Mouse (Mus musculus) NIH3T3 (cell line): ENCODE measurements around the gene Snx30.

Source experiments
- DNase-seq: peaks from one replicate; pipeline ENCODE4 v3.0.0-alpha.2; 2012; ENCODE audit warnings: low read depth

Snx30 gene

DNA sequence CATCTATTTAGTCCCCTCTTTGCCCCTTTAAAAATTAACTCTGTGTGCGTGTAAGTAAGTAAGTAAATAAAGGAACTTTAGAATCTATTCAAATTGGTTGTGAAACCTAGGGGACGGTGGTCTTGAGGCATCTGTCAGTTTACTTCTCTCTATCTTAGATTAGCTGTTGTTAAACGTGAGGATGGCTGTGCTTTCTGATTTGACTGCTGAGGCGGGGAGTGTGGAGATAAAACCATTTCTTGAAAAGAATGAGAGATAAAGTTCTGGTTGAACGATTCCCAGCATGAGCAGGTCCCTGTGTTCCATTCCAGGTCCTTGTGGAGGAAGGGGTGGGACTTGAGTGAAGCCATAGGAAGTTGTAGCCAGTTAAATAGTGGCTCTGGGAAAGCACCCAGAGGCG is 67.6 kb downstream of the Snx30 start:
- no peak for DNase-seq

DNA sequence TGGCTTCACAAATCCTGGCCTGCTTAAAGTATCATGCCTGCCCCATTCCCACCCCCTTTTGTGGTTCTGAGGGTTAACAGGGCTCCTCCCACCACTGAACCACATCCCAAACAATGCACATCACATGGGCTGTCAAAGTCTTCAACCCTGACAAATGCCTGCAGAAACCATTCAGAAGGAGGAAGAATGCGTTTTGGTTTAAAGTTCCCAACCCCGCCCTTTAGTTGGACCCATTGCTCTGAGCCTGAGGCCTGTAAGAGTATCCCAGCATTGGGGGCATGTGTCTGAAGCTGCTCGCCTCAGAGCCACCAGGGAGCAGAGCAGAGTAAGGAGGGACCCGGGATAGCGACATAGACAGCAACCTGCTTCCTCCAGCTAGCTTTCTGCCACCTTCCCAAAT is 68.2 kb downstream of the Snx30 start:
- peak; percentile 54 for DNase-seq

DNA sequence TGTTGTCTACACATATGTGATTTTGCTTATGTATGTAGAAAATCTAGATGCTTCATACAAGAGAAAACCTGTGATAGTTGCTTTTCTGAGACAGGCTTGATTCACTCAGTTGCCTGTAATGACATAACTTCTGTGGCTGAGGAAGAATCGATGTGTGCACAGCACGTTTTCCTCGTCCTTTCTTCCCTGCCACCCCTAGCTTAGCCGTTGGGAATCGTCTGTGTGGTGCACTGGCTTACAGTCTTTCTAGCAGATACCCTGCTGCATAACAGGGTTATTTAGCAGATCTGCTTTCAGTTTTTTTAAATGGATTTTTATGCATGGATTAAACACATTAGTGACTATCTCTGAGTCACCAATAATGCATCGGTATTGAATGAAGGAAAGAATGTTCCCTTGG is 70.9 kb downstream of the Snx30 start:
- DNase-seq: no peak

DNA sequence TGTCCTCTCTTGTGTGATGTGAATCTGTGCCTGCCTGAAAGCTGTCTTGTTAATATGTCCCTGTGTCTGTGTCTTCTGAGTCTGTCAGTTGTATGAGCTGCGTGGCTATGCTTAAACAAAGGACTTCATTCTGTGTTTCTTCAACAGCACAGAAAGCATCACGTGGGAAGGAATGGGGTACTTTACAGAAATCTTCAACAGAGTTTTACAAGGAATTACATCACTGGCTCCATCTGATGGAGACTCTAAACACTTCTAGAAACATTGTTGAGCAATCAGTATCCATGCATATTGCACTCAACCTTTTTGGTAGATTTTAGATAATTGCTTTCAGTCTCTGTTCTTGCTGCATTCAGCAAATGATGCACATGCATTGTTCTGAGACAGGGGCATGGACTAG is 71.4 kb downstream of the Snx30 start:
- peak; percentile 59 for DNase-seq

DNA sequence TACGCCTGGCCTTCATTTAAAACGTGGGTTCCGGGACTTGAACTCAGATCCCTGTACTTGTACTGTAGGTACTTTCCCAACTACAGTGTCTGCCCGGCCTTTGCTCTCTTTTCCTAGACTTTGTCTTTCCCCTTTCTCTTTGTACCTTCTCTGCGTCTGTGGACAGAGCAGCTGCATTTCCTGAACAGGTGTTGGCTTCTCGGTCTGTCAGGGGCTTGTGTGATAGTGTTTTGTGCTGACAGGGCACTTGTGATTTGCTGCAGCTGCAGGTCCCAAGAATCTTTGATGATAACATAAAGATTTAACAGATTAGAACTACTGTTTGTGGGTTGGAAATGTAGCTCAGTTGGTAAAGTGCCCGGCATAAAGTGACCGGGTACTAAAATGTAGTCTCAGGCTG is 73.0 kb downstream of the Snx30 start:
- DNase-seq: no peak

DNA sequence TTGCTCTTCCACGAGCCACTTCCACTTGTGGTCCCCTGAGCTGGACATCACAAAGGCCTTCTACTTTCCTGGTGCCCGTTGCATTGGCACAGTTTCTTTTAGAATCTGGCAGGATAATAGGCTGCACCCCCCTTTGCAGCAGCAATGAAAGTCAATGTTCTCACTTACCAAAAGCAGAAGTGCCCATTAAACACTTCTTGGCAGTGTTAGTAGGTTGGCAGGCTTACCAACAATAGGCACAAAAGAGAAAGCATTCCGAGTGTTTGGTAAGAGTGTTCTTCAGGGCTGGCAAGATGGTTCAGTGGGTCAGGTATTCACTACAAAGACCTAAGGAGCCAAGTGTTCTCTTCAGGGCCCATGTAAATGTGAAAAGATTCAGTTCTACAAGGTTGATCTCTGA is 73.8 kb downstream of the Snx30 start:
- no peak for DNase-seq

DNA sequence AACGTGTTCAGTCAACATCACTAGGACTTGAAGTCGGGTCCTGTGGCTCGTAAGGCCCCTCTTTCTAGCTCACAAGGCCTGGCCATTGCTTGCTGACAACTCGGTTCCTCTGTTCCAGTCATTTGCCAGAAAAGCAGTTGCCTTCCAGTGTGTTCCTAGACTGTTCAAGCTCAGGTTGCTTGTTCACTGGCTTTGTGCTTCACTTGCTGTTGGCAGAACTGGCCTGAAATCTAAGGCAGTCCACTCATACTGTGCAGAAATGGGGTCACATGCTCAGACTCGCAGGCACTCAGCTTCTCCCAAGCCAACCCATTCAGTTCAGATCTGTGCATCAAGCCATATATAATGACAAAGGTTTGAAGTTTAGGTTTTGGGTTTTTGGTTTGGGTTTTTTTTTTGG is 75.1 kb downstream of the Snx30 start:
- no peak for DNase-seq

DNA sequence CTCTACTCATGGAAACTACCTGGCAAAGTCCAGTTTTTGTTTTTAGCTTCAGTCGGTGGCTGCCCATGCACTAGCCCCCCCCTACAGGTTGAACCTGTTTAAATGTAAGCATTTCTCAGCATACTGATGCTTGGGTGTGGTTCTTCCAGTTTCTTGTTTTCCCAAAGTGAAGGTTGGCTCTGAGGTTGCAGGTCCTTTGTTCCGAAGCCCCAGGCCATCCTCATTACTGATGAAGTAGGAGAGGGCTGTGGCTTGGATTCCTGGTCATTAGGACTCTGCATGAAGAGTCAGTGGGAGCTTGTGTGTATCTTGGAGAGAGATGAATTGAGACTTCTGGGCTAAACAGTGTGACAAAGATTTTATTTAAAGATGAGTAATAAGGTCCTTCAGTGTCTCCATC is 75.6 kb downstream of the Snx30 start:
- DNase-seq: no peak

DNA sequence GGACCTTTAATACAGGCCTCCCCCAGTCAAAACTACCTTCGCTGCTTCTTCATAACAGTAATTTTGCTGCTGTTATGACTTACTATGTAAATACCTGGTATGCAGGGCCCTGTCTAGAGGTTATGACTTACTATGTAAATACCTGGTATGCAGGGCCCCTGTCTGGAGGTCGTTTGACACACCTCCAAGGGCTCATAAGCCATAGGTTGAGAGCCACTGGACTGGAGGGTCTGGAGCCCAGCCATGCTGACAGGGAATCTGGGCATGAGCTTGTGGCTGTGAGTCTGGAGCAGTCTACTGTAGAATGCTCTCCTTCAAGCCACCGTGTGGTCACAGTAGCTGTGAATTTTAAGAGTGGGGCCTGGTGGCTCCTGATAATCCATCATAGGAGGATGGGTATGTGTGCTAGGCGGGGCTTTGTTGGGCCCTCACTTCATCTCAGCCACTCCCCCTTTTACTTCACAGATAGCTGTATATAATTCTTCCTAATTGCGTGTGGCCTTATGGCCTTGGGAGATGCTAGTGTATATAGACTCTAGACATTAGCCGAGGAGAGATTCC is 78.6 kb downstream of the Snx30 start:
- DNase-seq: no peak

DNA sequence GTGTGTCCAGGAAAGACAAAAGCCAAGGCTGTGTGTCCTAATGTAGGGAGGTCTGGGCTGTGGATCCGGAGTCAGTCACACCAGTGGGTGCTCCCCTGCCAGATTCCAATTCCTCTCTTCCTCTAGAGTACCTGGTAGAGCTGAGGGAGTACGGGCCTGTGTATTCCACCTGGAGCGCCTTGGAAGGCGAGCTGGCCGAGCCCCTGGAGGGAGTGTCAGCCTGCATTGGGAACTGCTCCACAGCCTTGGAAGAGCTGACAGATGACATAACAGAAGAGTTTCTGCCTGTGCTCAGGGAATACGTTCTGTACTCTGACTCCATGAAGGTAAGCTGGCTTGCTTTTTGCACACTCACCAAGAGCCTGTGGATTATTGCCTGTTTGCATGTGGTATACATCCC is 80.6 kb downstream of the Snx30 start:
- DNase-seq: no peak

DNA sequence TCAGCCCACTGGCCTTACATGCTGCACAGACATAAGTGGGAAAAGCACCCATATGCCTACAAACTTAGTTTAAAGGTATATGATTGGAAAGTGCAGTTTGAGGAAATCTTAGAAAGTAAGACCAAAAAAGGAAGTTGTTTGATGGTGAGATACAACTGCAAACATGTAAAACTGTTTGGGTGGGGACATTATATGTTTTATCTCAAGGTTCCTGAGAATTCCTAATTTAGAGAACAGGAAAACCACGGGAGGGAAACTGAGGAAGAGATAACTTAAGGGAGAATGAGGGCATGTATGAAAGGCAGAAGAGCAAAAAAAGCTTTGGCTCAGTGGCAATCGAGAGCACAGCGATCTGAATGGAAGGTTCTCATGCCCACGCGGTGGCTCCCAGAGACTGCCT is 81.4 kb downstream of the Snx30 start:
- DNase-seq: no peak

DNA sequence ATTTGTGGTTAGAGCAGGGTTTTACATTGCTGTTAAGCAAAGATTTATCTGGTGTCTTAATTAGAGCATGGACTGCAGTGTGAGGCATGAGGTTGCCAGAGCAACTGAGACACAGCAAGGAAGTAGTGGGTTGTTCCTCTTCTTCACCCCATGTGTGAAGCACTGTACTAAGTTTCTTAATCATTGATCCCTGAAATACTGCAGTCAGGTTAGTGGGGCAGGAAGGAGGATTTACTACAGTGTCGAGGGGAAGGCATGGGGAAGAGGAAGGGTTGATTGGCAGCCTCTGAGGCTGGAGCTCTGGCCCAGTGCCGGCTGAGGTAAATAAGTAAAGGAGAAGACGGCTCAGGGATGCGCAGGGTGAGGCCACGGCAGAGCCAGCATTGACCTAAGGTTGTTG is 82.4 kb downstream of the Snx30 start:
- no peak for DNase-seq

DNA sequence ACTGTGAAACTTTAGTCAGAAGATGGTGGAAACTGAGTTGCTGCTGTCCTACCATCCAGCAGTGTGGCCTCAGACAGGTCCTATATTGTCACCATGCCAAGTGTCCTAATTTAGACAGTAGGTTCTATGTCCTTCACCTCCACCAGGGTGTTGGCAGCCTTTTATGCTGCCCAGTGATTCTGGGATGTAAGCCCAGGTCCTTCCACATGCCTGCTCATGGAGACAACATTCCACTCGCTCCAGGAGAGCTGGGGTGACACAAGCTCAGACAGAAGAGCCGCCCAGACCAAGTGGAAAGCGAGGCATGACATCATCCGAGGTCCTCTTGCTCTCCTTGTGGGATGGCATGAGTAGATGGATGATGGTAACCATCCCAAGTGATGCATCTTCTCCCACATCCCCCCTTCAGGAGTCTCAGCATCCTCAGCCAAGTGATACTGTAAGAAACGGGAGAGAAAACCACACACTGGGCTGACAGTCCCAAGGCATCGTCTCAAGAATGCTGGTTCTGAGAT is 84.5 kb downstream of the Snx30 start:
- DNase-seq: no peak

DNA sequence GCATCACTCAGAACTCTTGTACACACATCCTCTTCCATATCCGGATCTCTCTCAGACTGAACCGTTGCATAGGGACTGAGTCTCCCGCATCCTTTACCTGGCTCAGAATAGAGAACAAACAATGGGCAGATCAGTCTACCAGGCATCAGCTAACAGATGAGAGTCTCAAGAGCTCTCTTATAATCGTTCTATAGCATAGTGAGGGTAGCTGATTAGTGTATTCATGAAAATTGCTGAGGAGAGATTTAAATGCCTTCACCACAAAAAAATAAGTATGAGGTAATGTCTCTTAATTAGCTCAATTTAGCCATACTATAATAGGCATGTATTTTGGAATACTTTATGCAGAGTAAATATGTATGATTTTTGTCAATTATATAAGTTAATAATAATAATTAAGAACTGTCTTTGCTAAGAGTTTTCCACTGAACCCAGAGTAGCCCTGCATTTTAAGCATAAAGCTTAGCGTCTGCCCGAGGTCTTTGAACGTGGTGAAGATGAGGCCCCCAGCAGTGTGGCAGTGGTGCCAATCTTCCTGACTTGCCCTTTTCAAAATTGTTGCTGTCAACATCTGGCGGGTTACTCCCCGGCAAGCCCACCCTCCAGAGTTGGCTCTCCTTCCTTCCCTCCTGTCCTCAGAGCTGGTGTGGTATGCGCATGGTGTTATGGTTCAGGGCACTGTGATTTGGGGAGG is 86.2 kb downstream of the Snx30 start:
- no peak for DNase-seq

DNA sequence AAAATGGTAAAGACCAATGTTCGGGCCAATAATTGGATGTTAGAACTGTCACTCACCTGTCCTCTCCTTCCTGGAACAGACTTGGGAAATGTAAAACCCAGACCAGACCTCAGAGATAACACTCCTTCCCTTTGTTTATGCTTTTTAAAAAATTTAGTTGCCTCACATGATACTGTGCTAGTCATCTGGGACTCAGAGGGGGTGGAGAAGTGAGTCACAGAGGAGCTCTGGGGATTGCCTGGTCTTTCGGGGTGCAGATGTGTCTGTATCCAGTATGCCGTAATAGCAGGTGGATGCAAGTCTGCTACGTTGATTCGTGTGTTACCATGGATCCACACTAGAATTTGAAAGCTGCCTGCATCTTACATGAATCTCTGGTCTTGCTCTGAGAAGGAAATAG is 87.1 kb downstream of the Snx30 start:
- peak; percentile 61 for DNase-seq

DNA sequence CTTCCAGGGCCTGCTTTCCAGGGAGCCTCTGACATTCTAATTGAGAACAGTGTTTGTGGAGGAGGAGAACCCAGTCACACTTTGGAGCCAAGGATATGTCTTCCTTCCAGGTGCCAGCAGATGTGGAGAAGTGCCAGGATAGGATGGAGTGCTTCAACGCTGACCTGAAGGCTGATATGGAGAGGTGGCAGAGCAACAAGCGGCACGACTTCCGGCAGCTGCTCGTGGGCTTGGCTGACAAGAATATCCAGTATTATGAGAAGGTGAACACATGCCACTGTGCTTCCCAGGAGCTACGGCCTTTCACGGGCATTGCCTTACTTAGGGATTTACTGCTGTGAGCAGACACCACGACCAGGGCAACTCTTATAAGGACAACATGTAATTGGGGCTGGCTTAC is 88.8 kb downstream of the Snx30 start:
- no peak for DNase-seq

DNA sequence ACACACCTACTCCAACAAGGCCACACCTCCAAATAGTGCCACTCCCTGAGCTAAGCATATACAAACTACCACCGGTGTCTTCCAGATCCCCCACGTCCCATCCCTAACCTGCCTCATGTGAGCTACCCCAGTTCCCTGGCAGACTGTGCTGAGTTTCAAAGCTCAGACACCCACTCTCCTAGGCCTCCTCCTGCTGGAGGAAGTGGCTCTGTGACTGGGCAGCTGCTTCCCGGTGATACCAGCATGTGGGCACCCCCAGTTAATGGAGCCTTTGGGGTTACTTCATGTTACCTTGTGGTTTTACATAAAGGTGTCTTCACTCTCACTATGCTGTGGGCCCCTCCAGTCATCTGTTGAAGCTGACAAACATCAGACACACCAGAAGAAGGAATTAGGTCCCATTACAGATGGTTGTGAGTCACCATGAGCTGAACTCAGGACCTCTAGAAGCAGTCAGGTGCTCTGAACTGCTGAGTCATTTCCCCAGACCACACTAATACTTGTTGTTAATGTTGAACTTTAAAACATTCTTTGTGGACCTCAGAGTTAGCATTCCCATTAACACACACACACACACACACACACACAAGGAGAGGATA is 89.4 kb downstream of the Snx30 start:
- DNase-seq: peak; percentile 82

DNA sequence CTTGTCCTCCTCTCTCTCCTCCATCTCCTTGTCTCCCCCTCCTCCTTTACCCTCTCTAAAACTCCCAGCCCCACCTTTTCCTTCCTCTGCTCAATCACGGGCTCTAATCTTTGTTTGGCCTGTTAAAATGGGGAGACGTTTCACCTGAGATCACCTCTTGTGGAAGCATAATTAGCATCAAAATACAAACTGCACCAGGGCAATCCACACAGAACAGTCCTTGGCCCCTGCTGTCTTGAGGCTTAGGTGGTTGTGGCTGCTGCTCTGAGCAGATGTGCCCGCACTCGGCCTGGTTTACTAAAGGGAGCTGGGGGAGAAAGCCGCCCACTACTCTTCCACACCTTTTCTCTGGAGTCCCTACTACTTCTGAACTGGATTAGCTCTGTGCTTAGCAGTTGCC is 90.4 kb downstream of the Snx30 start:
- DNase-seq: no peak

DNA sequence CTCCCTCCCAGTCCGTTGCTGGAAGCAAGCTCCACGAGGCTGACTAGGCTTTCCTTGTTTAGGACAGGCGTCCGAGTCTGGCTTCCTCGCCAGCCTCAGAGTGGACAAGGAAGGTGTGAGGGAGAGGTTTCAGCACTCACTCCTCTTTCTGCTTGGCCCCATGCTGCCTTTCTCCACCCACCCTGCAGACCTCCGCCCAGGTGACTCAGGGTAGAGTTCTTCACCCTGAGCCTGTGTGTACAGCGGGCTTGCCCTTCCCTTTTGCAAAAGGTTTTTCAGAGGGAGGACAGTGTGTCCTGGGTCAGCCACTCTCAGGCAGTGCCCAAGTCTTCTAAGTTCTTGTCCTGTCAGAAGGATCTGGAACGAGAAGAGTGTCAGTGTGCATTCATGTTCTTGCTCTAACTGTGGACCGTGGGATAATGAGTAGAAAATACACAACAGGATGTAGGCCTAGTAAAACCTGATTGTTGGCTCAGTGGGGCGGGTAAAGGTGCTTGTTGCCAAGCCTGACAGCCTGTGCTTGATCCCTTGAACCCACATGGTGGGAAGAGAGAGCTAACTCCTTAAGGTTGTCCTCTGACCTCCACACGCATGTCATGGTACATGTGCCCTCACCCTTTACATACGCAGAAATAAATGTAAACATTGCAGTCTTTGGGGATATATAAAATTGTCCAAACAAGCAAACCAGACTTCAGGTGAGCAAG is 92.3 kb downstream of the Snx30 start:
- DNase-seq: no peak

DNA sequence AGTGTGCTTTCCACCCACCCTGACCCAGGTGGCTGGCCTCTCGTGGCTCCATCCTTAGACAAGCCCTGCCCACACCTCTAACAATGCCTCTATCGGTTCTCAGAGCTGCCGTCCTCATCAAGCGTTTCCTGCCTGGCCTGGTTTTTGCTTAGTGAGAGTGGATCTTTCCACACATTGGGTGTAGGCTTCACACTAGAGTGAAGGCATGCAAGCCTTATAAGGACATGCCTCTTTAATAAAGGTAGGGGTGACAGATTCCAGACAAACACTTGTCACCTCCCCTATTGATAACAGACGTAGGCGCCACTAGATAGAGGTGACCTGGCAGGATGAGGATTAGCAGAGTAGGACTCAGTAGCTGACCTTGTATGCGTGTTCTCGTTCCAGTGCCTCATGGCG is 92.9 kb downstream of the Snx30 start:
- DNase-seq: no peak

DNA sequence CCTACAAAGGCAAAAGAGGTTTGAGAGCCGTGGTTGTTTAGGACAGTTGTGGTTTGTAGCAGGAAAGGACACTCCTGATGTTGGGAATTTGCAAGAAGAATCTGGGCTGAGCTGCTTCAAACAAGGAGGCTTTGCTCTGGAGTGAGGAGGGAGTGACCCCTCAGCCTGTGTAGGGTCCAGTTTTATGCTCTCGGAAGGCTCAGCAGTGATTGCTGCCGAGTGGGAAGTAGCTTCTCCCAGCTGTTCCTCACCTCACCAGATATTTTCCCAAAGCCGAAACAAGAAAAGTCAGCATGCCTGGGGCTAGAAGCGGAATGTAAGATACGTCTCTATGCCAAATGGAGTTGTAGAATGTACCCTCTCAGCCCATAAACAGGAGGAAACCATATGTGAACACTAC is 96.2 kb downstream of the Snx30 start:
- no peak for DNase-seq

DNA sequence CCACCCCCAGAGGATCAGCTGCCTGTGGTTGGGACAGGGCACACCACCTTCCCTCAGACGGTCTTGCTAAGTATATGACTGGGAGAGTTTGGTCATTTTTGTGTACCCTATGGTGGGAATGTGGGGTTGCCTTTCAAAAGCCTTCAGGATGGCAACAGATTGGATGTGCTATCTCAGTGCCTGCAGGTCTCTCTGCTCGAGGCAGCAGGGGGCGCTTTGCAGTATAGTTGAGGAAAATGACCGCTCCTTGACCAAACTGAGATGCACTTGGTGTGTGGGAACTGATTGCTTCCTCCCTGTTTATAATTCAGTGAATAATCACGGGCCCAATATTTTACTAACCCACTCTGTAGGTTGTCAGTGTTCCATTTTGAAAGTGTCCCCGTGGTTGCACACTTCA is 96.9 kb downstream of the Snx30 start:
- DNase-seq: peak; percentile 49

DNA sequence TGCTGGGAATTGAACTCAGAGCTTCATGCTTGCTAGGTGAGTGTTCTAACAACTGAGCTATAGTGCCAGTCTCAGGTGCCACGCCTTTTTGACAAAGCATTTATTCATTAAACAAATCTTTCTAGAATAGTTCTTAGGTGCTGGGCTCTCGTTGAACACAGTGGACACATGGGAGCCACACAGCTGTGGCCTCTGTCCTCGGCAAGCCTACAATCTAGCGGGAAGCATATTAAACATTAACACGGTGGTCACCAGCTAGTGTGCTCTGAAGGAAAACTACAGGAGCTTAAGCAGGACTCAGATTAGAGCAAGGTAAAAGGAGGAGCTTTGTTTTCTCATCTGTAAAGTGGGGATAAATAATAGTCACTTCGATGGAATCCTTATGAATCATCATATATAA is 101.5 kb downstream of the Snx30 start:
- no peak for DNase-seq
